In the genomic region with DNA sequence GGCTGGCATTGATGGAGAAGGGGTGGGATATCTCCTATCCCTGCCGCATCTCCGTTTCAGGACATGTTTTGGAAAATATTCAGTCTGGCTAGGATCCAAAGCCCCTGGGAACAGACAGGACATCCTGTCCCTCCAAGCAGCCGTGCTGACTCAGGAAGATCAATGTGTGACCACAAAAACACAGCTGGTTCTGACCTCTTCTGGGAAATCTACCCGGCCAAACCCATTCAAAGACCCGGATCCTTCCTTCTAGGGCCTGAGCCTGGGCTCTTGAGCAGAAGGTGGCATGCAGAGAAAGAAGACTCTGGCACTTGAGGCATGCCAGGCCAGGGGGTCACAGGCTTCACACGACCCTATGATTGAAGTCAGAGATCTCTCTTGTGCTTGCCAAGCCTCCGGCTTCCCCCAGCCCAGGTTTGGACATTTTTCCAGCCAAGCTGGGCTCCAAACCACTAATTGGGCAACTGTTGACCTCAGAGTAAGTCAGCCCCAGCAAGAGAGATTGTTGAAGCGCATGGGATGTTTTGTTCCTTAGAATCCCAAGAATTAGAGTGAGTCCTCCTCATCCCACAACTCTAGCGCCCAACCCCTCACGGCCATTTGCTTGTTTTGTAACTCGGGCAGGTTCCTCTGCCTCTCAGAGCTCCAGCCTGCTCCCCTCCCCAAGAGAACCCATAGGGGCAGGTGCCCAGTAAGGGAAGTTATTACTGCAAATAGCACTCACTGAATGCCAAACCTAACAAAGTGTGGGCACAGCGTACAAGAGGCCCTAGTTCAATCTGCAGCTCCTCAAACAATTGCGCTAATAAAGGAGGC, we compare ENCODE assay signal across 9 mouse cellular contexts. TPM values are rescaled to one million over a fixed set of nuclear protein-coding genes. Genes with fewer than 3 reads are reported as not detected.
DNase-seq lines count a peak whose midpoint lies in the region; ATAC-seq lines count a peak whose summit lies in the region.
"Had no signal": no experiment of that assay in that cellular context is flagged by ENCODE, and none has a peak within 500 bp of the region (broad histone marks: within the 10 kb centered on the region; RNA-seq: fewer than 3 reads in every experiment).

No protein-coding gene starts in this region.

- no peaks in the 10 kb centered on the region for H3K9me3 ChIP-seq in heart, embryonic 16.5 days (replicated peaks; ENCODE audit: control insufficient read depth, low read length)
- no peaks in the 10 kb centered on the region for H3K9me3 ChIP-seq in liver, embryonic 15.5 days (replicated peaks)
- H3K9me3 ChIP-seq: embryonic facial prominence, embryonic 13.5 days had no signal

- H3K36me3 ChIP-seq in heart, embryonic 16.5 days (ENCODE audit: control insufficient read depth, insufficient read depth): no peaks in the 10 kb centered on the region
- no peaks in the 10 kb centered on the region for H3K36me3 ChIP-seq in liver, embryonic 15.5 days (replicated peaks)
- H3K36me3 ChIP-seq: embryonic facial prominence, embryonic 13.5 days had no signal

- H3K9ac ChIP-seq in heart, embryonic 16.5 days (ENCODE audit: low read length): no peak overlapping the region
- no peak overlapping the region for H3K9ac ChIP-seq in liver, embryonic 15.5 days
- H3K9ac ChIP-seq: embryonic facial prominence, embryonic 13.5 days had no signal

- no peaks in the 10 kb centered on the region for H3K27me3 ChIP-seq in heart, embryonic 16.5 days (ENCODE audit: control insufficient read depth, insufficient read depth, low read length)
- no peaks in the 10 kb centered on the region for H3K27me3 ChIP-seq in liver, embryonic 15.5 days
- H3K27me3 ChIP-seq: embryonic facial prominence, embryonic 13.5 days had no signal

- H3K4me1 ChIP-seq in heart, embryonic 16.5 days (ENCODE audit: control insufficient read depth, insufficient read depth, low read length): peaks cover 8% of the 10 kb centered on the region
- H3K4me1 ChIP-seq in liver, embryonic 15.5 days (replicated peaks): peaks cover 53% of the 10 kb centered on the region

- 53% methylated on average over 13 of the region's 13 CpGs for WGBS in heart, embryonic 16.5 days
- 51% methylated on average over 13 of the region's 13 CpGs for WGBS in liver, embryonic 15.5 days (ENCODE audit: insufficient replicate concordance)

- no peak overlapping the region for H3K4me2 ChIP-seq in heart, embryonic 16.5 days (ENCODE audit: low read depth, low read length)
- no peak overlapping the region for H3K4me2 ChIP-seq in liver, embryonic 15.5 days
- H3K4me2 ChIP-seq: embryonic facial prominence, embryonic 13.5 days had no signal

- peak; percentile 39; the same call in 1 of the 2 replicates for ATAC-seq in heart, embryonic 16.5 days (replicated peaks; ENCODE audit: extremely low read depth, insufficient read depth, low FRiP score)
- no peak for ATAC-seq in liver, embryonic 15.5 days (ENCODE audit: insufficient read depth)

- H3K4me3 ChIP-seq in heart, embryonic 16.5 days (ENCODE audit: low read length): no peak overlapping the region
- no peak overlapping the region for H3K4me3 ChIP-seq in liver, embryonic 15.5 days (replicated peaks)
- H3K4me3 ChIP-seq: embryonic facial prominence, embryonic 13.5 days had no signal

- H3K27ac ChIP-seq in heart, embryonic 16.5 days (ENCODE audit: low read length): peak overlapping the region; percentile 81
- peak overlapping the region; percentile 16 for H3K27ac ChIP-seq in liver, embryonic 15.5 days (replicated peaks)
- H3K27ac ChIP-seq: embryonic facial prominence, embryonic 13.5 days had no signal

- peak; percentile 11 for DNase-seq in embryo, embryonic 11 days
- DNase-seq in embryo, embryonic 10 days (ENCODE audit: low spot score): no peak
- peak; percentile 50 to 79 for DNase-seq in adrenal gland, postnatal 36 days
- DNase-seq in right cerebral cortex, adult 18-20 months: no peak
- DNase-seq in spleen, postnatal 14 days (ENCODE audit: low spot score in 2 of 2): no peak
- no peak for DNase-seq in thymus, postnatal 25 days

RNA-seq across cellular contexts. Expression of gene Ttpal, which starts 5.8 kb away (rescaled TPM):
- 10 to 100 TPM; 22.7 to 34.8 TPM for total RNA-seq in adrenal gland, postnatal 36 days (2021)
- 18.6 and 19.0 TPM in 2 replicates for polyA plus RNA-seq in heart, embryonic 16.5 days (2015; fragmentation: Nextera tagmentation; extraction: Ambion mirVana)
- 8.5 and 10.4 TPM in 2 replicates for polyA plus RNA-seq in liver, embryonic 15.5 days (2015; fragmentation: Nextera tagmentation; extraction: Ambion mirVana)

RNA-seq across cellular contexts. Expression of gene Serinc3, which starts 48.7 kb away (rescaled TPM):
- 100 to 1,000 TPM; 565 to 629 TPM for total RNA-seq in adrenal gland, postnatal 36 days (2021)
- 56.1 and 71.3 TPM in 2 replicates for polyA plus RNA-seq in heart, embryonic 16.5 days (2015; fragmentation: Nextera tagmentation; extraction: Ambion mirVana)
- 126 and 129 TPM in 2 replicates for polyA plus RNA-seq in liver, embryonic 15.5 days (2015; fragmentation: Nextera tagmentation; extraction: Ambion mirVana)

Comparison
In these comparisons a context has a peak if more than half of its experiments do, and no peak if none do; other contexts are left out.
1. DNase-seq: peak in embryo, embryonic 11 days (single experiment) and adrenal gland, postnatal 36 days (2 of 2); none in embryo, embryonic 10 days (single experiment), right cerebral cortex, adult 18-20 months (single experiment), spleen, postnatal 14 days (0 of 2) and thymus, postnatal 25 days (single experiment).